Mouse (Mus musculus): Measurements from ENCODE around the gene Fn1. TPM values are rescaled to one million over a fixed set of nuclear protein-coding genes. Genes with fewer than 3 reads are reported as not detected.

The Fn1 gene
- polyA plus RNA-seq, 1 experiment from 2014 or later: 234 TPM

DNA sequence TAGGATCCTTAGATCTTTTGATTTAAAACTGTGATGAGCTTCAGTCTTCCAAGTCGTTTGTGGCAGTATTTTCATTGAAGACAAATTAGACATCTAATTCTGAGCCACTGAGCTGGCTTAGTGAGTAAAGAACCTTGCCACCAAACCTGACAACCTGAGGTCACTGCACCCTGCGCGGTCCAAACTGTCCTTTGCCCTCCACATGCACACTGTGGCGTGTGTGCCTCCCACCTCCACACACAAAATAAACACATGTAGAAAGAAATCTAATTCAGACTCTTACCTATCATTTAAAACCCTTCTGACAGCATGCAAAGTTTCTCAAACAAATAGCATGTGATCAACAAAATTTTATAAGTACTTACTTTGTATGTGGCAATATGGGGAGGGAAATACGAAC, 6.2 kb downstream of the Fn1 start:
- H3K27ac ChIP-seq: no peak overlapping the region
- H3K27me3 ChIP-seq: no peaks in the 10 kb centered on the region
- no peak for ATAC-seq (ENCODE audit: low FRiP score, low read depth)
- no peak overlapping the region for H3K4me2 ChIP-seq (replicated peaks)
- WGBS: 83% methylated on average over 5 of the region's 5 CpGs
- no peak overlapping the region for H3K9ac ChIP-seq
- H3K4me3 ChIP-seq: no peak overlapping the region
- peaks cover 90% of the 10 kb centered on the region for H3K36me3 ChIP-seq
- no peaks in the 10 kb centered on the region for H3K9me3 ChIP-seq
- peaks cover 25% of the 10 kb centered on the region for H3K4me1 ChIP-seq

DNA sequence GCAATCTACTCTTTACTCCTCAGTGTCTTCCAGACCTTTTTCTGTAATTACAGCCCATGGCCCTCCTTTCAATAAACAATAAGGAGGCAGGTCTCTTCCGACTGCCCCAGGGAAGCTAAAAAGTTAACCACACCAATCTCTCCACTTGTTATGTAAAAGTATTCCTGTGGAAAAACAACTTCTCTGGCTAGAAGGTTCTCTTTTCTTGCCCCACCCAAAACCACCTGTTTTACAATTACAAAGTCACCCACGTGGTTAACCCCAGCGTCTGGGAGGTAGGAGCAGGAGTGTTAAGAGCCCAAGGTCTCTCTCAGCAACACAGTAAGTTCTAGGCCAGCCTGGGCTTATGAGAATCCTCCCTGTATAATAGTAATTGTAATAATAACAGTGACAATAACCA, 7.0 kb downstream of the Fn1 start:
- no peaks in the 10 kb centered on the region for H3K9me3 ChIP-seq
- no peaks in the 10 kb centered on the region for H3K27me3 ChIP-seq
- 60% methylated on average over 3 of the region's 3 CpGs for WGBS
- no peak overlapping the region for H3K27ac ChIP-seq
- H3K36me3 ChIP-seq: peaks cover 98% of the 10 kb centered on the region
- H3K9ac ChIP-seq: no peak overlapping the region
- peaks cover 20% of the 10 kb centered on the region for H3K4me1 ChIP-seq
- ATAC-seq (ENCODE audit: low FRiP score, low read depth): no peak
- H3K4me2 ChIP-seq (replicated peaks): no peak overlapping the region
- no peak overlapping the region for H3K4me3 ChIP-seq

DNA sequence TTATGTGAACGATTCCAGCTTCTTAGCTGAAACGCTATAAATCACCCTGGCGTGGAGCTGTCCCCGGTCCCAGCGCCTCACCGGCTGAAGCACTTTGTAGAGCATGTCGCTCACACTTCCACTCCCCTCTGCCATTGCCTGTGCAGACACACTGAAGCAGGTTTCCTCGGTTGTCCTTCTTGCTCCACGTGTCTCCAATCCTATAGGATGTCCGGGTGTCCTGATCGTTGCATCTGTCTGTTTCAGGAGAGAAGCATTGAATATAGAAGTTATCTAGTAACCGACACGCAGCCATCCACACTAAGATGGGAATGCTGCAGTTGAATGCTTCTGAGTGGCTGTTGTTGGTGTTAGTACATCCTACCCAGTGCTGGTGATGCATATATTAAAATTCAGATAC, 7.5 kb downstream of the Fn1 start:
- WGBS: 90% methylated on average over 13 of the region's 13 CpGs
- no peak overlapping the region for H3K4me2 ChIP-seq (replicated peaks)
- no peak overlapping the region for H3K9ac ChIP-seq
- no peaks in the 10 kb centered on the region for H3K27me3 ChIP-seq
- ATAC-seq (ENCODE audit: low FRiP score, low read depth): no peak
- no peaks in the 10 kb centered on the region for H3K9me3 ChIP-seq
- H3K4me1 ChIP-seq: peaks cover 15% of the 10 kb centered on the region
- H3K4me3 ChIP-seq: no peak overlapping the region
- H3K27ac ChIP-seq: no peak overlapping the region
- H3K36me3 ChIP-seq: peaks cover 99% of the 10 kb centered on the region

DNA sequence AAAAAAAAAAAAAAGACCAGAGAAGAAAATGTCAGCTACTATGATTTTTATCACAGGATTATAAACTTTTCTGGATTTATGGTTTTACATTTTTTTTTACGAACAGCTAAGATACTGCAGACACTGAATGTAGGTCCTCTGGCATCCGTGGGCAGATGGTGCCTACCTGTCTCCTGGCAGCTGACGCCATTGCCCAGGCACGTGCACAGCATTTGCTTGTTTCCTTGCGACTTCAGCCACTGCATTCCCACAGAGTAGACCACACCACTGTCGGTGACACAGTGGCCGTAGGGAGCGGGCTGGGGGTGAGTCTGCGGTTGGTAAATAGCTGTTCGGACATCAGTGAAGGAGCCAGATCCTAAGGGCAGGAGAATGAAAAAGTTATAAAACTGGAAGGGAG, 10.2 kb downstream of the Fn1 start:
- Histone ChIP-seq H3K9me3 (no peaks in the 10 kb centered on the region), H3K27ac (no peak overlapping the region), H3K27me3 (no peaks in the 10 kb centered on the region), H3K4me3 (no peak overlapping the region), H3K36me3 (peaks cover 96% of the 10 kb centered on the region), H3K9ac (no peak overlapping the region), H3K4me1 (no peaks in the 10 kb centered on the region; the same call in none of the 2 replicates), H3K4me2 (replicated peaks) (no peak overlapping the region)
- 93% methylated on average over 10 of the region's 10 CpGs for WGBS
- no peak for ATAC-seq (ENCODE audit: low FRiP score, low read depth)

DNA sequence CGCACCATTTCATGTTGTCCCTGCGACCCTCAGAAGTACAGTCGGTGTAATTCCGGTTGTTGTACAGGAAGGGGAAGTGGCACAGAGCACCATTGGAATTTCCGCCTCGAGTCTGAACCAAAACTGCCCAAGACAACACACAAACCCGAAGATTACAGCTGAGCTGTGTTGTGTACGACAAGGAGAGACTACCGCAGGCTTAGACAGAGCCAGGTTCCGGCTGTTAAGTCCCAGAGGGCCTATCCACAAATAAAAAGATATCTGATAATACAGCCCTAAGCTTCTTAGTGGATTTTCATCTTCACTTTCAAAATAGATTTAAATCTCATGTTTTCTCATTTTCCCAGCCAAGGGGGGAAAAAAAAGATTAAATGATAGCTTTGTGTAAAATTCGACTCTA, 11.8 kb downstream of the Fn1 start:
- no peak overlapping the region for H3K4me3 ChIP-seq
- H3K36me3 ChIP-seq: peaks cover 95% of the 10 kb centered on the region
- no peak overlapping the region for H3K4me2 ChIP-seq (replicated peaks)
- no peak overlapping the region for H3K9ac ChIP-seq
- no peaks in the 10 kb centered on the region for H3K9me3 ChIP-seq
- ATAC-seq (ENCODE audit: low FRiP score, low read depth): no peak
- no peaks in the 10 kb centered on the region for H3K27me3 ChIP-seq
- H3K4me1 ChIP-seq: no peaks in the 10 kb centered on the region; the same call in 1 of the 2 replicates
- no peak overlapping the region for H3K27ac ChIP-seq
- WGBS: 89% methylated on average over 11 of the region's 11 CpGs

DNA sequence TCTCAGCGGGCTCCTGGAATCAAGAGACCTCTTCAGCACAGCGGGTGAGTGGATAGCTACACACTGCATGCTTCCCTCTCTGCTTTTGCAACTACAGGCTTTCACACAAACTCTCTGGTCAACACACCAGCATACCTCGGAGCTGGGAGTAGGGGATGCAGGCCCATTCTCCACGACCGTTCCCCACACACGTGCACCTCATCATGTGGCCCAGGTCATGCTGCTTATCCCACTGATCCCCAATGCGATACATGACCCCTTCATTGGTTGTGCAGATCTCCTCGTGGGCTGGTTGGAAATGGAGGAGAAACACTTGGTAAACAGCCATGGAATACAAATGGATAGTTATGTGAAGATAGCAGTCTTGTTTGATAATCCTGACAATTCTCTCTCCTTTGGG, 12.8 kb downstream of the Fn1 start:
- H3K4me2 ChIP-seq (replicated peaks): no peak overlapping the region
- 92% methylated on average over 8 of the region's 8 CpGs for WGBS
- peaks cover 95% of the 10 kb centered on the region for H3K36me3 ChIP-seq

DNA sequence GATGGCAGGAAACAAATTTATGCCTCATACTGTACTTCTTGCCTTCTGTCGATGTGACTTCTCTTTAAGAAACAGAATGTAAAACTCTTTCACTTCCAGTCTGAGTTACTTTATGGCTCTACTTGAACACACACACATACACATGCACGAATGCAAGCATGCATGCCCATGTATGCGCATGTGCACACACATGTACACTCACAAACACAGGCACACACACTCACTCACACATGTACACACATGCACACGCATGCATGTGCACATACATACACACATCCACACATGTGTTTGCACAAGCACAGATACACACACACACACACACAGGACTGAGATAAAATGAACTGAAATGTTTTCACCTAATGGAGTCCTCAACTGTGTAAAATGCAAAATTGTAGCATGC, 16.3 kb downstream of the Fn1 start:
- 97% methylated on average over 4 of the region's 4 CpGs for WGBS
- peaks cover 83% of the 10 kb centered on the region for H3K36me3 ChIP-seq
- no peaks in the 10 kb centered on the region; the same call in 1 of the 2 replicates for H3K4me1 ChIP-seq

More for the DNA sequence above, 12.8 kb downstream of the Fn1 start:
- H3K9me3 ChIP-seq: no peaks in the 10 kb centered on the region
- H3K9ac ChIP-seq: no peak overlapping the region
- no peak overlapping the region for H3K27ac ChIP-seq
- no peak for ATAC-seq (ENCODE audit: low FRiP score, low read depth)
- no peaks in the 10 kb centered on the region for H3K27me3 ChIP-seq
- no peaks in the 10 kb centered on the region; the same call in 1 of the 2 replicates for H3K4me1 ChIP-seq
- no peak overlapping the region for H3K4me3 ChIP-seq

DNA sequence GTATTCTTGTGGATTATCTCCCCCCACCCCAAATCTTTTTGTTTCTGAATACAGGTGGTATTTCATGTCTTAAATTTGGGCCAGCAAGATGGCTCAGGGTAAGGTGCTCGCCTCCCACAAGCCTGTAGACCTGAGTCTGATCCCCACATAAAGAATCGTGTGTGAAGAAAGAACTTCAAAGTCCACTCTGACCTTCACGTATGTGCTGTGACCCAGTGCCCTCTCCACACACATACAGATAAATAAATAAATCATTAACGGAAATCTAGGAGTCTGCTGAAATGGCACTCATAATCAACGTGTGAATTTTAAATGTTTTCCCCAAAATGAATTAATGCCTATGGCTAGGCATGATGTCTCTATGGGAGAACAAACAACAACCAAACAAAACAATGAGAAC, 16.9 kb downstream of the Fn1 start:
- peaks cover 82% of the 10 kb centered on the region for H3K36me3 ChIP-seq
- no peak overlapping the region for H3K9ac ChIP-seq
- no peak for ATAC-seq (ENCODE audit: low FRiP score, low read depth)
- no peaks in the 10 kb centered on the region for H3K27me3 ChIP-seq
- H3K4me3 ChIP-seq: no peak overlapping the region
- H3K9me3 ChIP-seq: no peaks in the 10 kb centered on the region
- no peaks in the 10 kb centered on the region; the same call in 1 of the 2 replicates for H3K4me1 ChIP-seq
- H3K27ac ChIP-seq: no peak overlapping the region
- no peak overlapping the region for H3K4me2 ChIP-seq (replicated peaks)
- 91% methylated on average over 5 of the region's 5 CpGs for WGBS

More for the DNA sequence above, 16.3 kb downstream of the Fn1 start:
- no peaks in the 10 kb centered on the region for H3K27me3 ChIP-seq
- H3K4me2 ChIP-seq (replicated peaks): no peak overlapping the region
- H3K9ac ChIP-seq: no peak overlapping the region
- no peak overlapping the region for H3K4me3 ChIP-seq
- no peaks in the 10 kb centered on the region for H3K9me3 ChIP-seq
- no peak for ATAC-seq (ENCODE audit: low FRiP score, low read depth)
- H3K27ac ChIP-seq: no peak overlapping the region

DNA sequence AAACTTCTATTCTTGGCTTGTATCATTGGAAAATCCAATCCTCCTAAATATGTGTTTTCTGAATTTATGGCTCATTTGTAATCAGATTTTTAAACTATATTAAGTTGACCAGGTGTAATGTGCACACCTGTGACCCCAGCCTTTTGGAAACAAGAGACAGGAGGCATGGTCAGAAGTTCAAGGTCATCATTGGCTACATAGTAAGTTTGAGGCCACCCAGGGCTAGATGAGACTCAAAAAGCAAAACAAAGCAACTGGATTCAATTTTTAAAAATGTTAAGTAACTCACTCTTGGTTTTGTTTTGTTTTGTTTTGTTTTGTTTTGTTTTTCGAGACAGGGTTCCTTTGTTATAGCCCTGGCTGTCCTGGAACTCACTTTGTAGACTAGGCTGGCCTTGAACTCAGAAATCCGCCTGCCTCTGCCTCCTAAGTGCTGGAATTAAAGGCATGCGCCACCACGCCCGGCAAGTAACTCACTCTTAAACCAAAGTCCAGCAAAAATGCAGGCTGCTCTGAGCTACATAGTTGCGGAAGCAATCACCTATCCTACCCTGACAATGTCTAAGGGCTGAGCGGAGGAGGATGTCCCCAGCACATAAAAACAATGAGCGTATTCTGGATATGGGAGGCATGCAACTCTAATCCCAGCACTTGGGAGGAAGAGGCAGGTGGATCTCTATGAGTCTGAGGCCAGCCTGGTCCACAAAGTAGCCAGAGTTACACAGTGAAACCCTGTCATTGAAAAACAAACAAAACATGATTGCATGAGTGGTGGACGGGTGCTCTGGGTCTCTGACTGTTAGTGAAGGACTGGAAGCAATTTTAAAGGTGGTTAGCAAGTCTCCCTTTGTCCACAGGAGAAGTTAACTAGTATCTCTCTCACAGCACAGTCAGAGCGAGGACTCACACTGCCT, 17.6 kb downstream of the Fn1 start:
- Histone ChIP-seq H3K27ac (no peak overlapping the region), H3K4me3 (no peak overlapping the region), H3K4me2 (replicated peaks) (no peak overlapping the region), H3K4me1 (no peaks in the 10 kb centered on the region; the same call in 1 of the 2 replicates), H3K9me3 (no peaks in the 10 kb centered on the region), H3K36me3 (peaks cover 80% of the 10 kb centered on the region), H3K9ac (no peak overlapping the region), H3K27me3 (no peaks in the 10 kb centered on the region)
- no peak for ATAC-seq (ENCODE audit: low FRiP score, low read depth)
- WGBS: 94% methylated on average over 10 of the region's 10 CpGs

DNA sequence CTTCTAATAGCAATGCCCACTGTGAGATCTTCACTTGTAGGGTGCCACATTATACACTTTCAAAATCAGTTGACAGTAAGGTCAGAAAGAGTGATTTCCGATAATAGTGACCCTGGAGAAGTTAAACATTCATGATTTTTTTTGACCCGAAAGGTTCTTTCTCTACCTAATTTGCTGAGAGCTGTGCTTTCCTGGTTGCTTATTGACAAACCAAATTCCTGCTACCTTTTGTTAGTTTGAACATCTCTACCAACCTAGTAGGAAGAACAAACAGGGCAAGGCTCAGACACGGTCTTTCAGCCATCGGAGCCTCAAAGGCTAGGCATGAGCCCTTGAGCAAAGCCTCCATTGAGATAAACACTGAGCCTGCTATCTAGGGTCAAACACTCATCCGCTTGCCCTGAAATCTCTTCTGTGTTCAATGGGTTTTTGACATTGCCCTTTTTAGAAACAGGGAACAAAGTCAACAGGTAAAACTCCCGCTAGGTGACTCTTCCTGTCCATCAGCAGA, 18.5 kb downstream of the Fn1 start:
- H3K4me1 ChIP-seq: no peaks in the 10 kb centered on the region; the same call in 1 of the 2 replicates
- no peak overlapping the region for H3K9ac ChIP-seq
- no peak for ATAC-seq (ENCODE audit: low FRiP score, low read depth)
- H3K27me3 ChIP-seq: no peaks in the 10 kb centered on the region
- no peak overlapping the region for H3K4me3 ChIP-seq
- no peak overlapping the region for H3K27ac ChIP-seq
- H3K4me2 ChIP-seq (replicated peaks): no peak overlapping the region
- WGBS: 93% methylated on average over 6 of the region's 6 CpGs
- H3K9me3 ChIP-seq: no peaks in the 10 kb centered on the region
- peaks cover 81% of the 10 kb centered on the region for H3K36me3 ChIP-seq

DNA sequence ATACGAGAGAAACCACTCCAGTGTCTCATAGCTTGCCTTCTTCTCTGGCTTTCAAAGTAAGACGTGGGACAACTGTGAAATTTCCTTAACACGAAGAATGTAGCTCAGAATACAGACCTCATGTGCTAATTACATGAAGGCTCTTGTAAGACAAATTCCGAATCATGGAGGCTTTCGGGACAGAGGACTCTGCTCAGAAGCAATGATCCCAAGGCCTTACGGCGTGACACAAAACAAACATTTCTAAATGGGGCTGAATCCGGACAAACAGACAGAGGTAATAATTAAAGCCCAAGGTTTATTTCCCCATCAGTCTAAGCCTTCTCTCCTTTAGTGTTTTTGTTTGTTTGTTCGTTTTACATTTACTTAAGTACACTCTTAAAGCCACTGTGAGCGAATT, 20.6 kb downstream of the Fn1 start:
- no peaks in the 10 kb centered on the region for H3K27me3 ChIP-seq
- no peak overlapping the region for H3K4me2 ChIP-seq (replicated peaks)
- H3K9me3 ChIP-seq: no peaks in the 10 kb centered on the region
- peaks cover 85% of the 10 kb centered on the region for H3K36me3 ChIP-seq
- WGBS: 92% methylated on average over 10 of the region's 10 CpGs
- H3K27ac ChIP-seq: no peak overlapping the region
- no peaks in the 10 kb centered on the region for H3K4me1 ChIP-seq
- H3K9ac ChIP-seq: no peak overlapping the region
- no peak overlapping the region for H3K4me3 ChIP-seq
- ATAC-seq (ENCODE audit: low FRiP score, low read depth): no peak

DNA sequence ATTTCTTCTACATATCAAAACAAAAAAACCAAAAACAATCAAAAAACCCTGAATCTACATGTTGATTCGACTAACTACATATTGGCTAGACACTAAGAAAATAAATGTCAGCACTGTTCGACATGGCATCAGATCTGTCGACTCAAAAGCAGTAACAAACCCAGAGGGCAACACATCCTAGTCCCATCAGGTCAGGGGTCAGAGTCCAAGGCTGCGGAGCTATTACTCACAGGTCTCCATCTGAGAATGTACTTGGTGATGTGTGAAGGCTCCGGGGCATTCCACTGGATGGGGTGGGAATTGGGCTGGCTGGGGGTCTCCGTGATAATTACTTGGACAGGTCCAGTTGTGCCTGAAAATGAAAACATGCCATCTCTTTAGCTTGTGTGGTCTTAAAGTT, 21.2 kb downstream of the Fn1 start:
- WGBS: 90% methylated on average over 6 of the region's 6 CpGs
- no peak overlapping the region for H3K4me2 ChIP-seq (replicated peaks)
- H3K27me3 ChIP-seq: no peaks in the 10 kb centered on the region
- no peaks in the 10 kb centered on the region for H3K4me1 ChIP-seq
- no peak for ATAC-seq (ENCODE audit: low FRiP score, low read depth)
- H3K9ac ChIP-seq: no peak overlapping the region
- H3K9me3 ChIP-seq: no peaks in the 10 kb centered on the region
- H3K27ac ChIP-seq: no peak overlapping the region
- H3K36me3 ChIP-seq: peaks cover 85% of the 10 kb centered on the region
- no peak overlapping the region for H3K4me3 ChIP-seq

All from limb, embryonic 13.5 days (tissue).